Mouse (Mus musculus): ENCODE data around the gene Olfr1212.

The Olfr1212 gene

GRCm38 (mm10) chr2:88953669-88954068 is at the start of gene Olfr1212:
Gene Olfr1212, plus strand, starts transcription at chr2:88953969.
- DNase-seq = no peak

GRCm38 (mm10) chr2:88915057-88915456 is 38.7 kb upstream of the Olfr1212 start, which contains the start of gene Olfr1209:
Gene Olfr1209, minus strand, starts transcription at chr2:88915157.
- DNase-seq = no peak

DNA sequence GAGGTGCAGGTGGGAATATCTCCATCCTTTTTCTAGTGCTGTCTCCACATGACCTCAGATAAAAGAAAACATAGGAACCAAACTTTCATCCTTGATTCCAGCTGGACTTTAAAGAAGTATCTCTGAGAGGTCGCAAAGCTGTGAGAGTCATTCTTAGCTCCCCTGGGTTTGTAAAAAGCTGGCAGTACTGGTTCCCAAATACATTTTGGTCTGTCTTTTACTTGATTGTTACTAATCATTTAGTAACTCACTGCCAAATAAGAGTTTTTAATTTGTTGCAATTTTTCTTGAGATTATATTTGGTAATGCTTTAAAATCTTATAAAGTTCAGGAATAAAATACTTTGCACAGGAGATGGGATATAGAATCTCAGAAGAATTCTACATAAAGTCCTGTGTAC is 15.8 kb upstream of the Olfr1212 start, which contains the start of gene Olfr1211:
TSS of gene Olfr1211 (minus strand) at position 101 of the 400 bp plus-strand sequence.
- no peak for DNase-seq

- no peak for DNase-seq
Measured at GRCm38 (mm10) chr2:88980181-88980580, 26.4 kb downstream of the Olfr1212 start, which contains the start of gene Gm13762. Gene Gm13762, minus strand, starts transcription at chr2:88980281.

- no peak for DNase-seq
Measured at GRCm38 (mm10) chr2:88992553-88992952, 38.8 kb downstream of the Olfr1212 start, which contains the start of gene Olfr1214. Gene Olfr1214, minus strand, starts transcription at chr2:88992653.

DNA sequence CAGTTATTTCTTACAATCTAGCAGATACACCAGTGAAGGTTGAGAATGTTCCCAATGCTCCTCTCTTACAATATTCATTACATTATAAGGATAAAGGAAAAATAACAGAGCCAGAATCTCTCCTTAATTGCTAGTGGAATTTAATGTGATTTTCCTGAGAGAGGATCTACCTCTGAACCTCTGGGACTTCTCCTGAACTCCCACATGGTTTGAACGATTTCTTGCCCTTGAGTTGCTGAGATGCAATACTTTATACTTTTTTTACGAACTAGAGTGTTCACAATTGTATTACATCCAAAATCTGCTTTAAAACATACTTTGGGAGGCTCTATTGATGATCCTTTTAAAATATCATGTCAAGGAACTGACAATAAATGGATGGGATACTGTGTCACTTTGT is 53.1 kb downstream of the Olfr1212 start, which contains the start of gene Olfr1215:
TSS of gene Olfr1215 (minus strand) at position 101 of the 400 bp plus-strand sequence.
- no peak for DNase-seq

Measured in cerebellum, adult 18-20 months (tissue).